Mouse (Mus musculus): ENCODE results near the gene Pax7. TPM values are rescaled to one million over a fixed set of nuclear protein-coding genes. Genes with fewer than 3 reads are reported as not detected.
A peak's percentile ranks its signal among the peaks of the same experiment; 100 is the strongest.

Pax7 gene
- polyA plus RNA-seq, 1 experiment from 2014 or later, result 0.14 TPM

DNA sequence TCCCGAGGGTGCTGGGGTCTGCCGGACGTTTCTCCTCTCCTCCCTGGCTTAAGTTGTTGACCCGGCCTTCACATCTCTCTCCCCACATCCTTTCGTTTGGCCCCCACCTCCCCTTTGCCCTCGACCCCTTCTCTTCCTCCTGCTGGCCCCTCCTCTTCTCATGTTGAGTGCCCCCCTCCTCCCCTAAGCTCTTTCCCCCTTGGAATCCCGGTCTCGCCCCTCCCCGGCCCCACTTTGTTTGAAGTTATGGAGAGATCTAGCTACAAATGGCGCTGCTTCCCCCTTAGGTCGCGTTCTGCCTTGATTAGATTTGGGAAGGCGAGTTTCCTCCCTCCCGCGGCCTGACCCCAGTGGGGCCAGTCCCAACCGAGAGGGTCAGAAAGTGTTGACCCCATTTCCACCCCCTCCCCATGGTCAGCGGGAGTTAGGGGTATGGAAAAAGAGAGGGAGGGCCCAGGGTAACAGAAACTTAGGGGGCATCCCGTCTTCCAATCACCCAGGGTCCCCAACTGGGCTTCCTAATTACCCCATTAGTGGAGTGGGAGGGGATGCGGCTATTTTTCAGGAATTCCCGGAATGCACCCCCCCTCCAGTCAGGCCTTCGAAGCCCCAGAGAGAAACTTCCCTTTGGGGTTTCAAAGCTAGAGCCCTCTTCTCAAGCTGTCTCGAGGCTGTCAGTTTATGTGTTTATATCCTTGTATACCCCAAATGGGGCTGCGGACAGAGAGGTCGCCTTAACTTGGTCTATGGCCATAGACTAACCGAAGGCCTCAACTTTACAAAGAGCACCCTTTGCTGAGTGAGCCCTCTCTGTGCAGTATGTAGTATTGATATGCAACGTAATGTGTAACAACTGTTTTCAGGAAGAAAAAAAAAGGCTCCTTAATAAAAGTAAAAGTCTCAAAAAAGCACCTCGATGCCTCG, 10.9 kb downstream of the Pax7 start:
- H3K4me1 ChIP-seq, result peaks cover 38% of the 10 kb centered on the region
- no peaks in the 10 kb centered on the region for H3K9me3 ChIP-seq (replicated peaks)
- H3K9ac ChIP-seq (replicated peaks), result no peak overlapping the region
- WGBS, result 5% methylated on average over 28 of the region's 28 CpGs
- peaks cover 87% of the 10 kb centered on the region for H3K27me3 ChIP-seq (replicated peaks)
- H3K4me2 ChIP-seq, result peak overlapping the region; percentile 59; the same call in 1 of the 2 replicates
- no peak overlapping the region for H3K4me3 ChIP-seq (replicated peaks)
- H3K27ac ChIP-seq (replicated peaks), result no peak overlapping the region
- H3K36me3 ChIP-seq, result no peaks in the 10 kb centered on the region
- ATAC-seq (ENCODE audit: low FRiP score), result no peak

DNA sequence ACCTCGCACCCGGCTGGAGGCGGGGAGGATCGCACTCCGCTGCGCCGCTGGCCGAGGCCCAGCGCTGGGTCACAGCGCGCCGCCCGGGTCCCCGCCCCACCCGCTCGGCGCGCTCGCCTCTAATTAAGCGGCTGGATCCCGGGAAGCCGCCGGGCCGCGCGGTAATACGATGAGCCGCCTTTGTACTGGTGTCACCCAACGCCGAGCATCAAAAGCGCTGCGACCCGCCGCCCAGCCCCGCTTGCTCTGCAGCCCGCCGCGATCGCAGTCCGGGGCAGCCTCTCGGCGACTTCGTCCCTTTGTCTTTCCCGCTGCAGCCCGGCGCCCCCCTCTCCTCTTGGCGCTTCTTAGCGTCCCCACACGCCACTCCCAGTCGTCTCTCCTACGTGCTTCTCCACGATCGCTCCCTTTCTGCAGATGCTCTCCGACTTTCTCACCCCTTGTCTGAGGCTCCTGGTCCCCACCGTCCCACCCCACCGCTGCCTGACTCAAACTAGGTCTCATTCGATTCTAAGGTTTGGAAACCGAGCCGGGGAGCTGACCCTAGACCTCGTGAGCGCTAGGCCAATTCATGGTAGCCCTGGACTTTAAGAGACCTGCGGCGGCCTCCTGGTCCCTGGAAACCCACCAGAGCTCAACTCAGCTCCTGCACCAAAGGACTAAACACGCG, 11.7 kb downstream of the Pax7 start:
- H3K9me3 ChIP-seq (replicated peaks), result no peaks in the 10 kb centered on the region
- WGBS, result under 1% methylated on average over 43 of the region's 65 CpGs
- H3K36me3 ChIP-seq, result no peaks in the 10 kb centered on the region
- H3K27ac ChIP-seq (replicated peaks), result no peak overlapping the region
- peaks cover 38% of the 10 kb centered on the region for H3K4me1 ChIP-seq
- ATAC-seq (ENCODE audit: low FRiP score), result no peak
- H3K4me3 ChIP-seq (replicated peaks), result peak overlapping the region; percentile 33
- peaks cover 87% of the 10 kb centered on the region for H3K27me3 ChIP-seq (replicated peaks)
- H3K9ac ChIP-seq (replicated peaks), result no peak overlapping the region
- H3K4me2 ChIP-seq, result peak overlapping the region; percentile 59

- no peak overlapping the region for H3K9ac ChIP-seq (replicated peaks)
- no peaks in the 10 kb centered on the region for H3K9me3 ChIP-seq (replicated peaks)
- H3K27me3 ChIP-seq (replicated peaks), result peaks cover 87% of the 10 kb centered on the region
- H3K36me3 ChIP-seq, result no peaks in the 10 kb centered on the region
- peaks cover 38% of the 10 kb centered on the region for H3K4me1 ChIP-seq
- no peak overlapping the region for H3K27ac ChIP-seq (replicated peaks)
- 2% methylated on average over 22 of the region's 22 CpGs for WGBS
- no peak for ATAC-seq (ENCODE audit: low FRiP score)
- H3K4me3 ChIP-seq (replicated peaks), result peak overlapping the region; percentile 33
- H3K4me2 ChIP-seq, result peak overlapping the region; percentile 59
Measured at GRCm38 (mm10) chr4:139821071-139821470, 12.3 kb downstream of the Pax7 start.

GRCm38 (mm10) chr4:139819411-139820030, 13.8 kb downstream of the Pax7 start:
- peaks cover 83% of the 10 kb centered on the region for H3K27me3 ChIP-seq (replicated peaks)
- H3K4me1 ChIP-seq, result peaks cover 34% of the 10 kb centered on the region
- no peak overlapping the region for H3K27ac ChIP-seq (replicated peaks)
- 11% methylated on average over 9 of the region's 9 CpGs for WGBS
- no peaks in the 10 kb centered on the region for H3K36me3 ChIP-seq
- no peaks in the 10 kb centered on the region for H3K9me3 ChIP-seq (replicated peaks)
- H3K4me3 ChIP-seq (replicated peaks), result no peak overlapping the region
- H3K9ac ChIP-seq (replicated peaks), result no peak overlapping the region
- no peak for ATAC-seq (ENCODE audit: low FRiP score)
- H3K4me2 ChIP-seq, result no peak overlapping the region

DNA sequence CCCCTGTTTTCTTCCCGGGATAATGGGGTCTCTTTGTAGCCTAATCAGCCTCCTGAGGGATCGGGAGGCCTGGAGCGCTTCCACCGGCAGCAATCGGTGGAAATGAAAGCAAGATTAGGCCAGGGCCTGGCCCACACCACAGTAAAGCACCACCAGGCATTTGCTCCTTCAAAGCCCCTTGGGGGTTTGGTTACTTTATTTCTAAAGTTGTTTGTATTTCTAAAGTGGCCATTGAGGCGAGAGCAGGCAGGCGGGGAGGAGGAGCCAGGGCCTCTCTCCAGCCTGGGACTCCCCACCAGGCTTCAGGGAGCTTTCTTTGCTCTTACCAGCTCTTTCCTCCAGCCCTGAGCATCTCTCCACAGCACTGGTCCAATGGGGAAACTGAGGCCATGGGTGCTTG, 15.2 kb downstream of the Pax7 start:
- no peak for ATAC-seq (ENCODE audit: low FRiP score)
- Histone ChIP-seq H3K36me3 (no peaks in the 10 kb centered on the region), H3K27ac (replicated peaks) (no peak overlapping the region), H3K9ac (replicated peaks) (no peak overlapping the region), H3K9me3 (replicated peaks) (no peaks in the 10 kb centered on the region), H3K4me1 (peaks cover 21% of the 10 kb centered on the region), H3K27me3 (replicated peaks) (peaks cover 82% of the 10 kb centered on the region), H3K4me2 (no peak overlapping the region), H3K4me3 (replicated peaks) (no peak overlapping the region)
- WGBS, result 7% methylated on average over 7 of the region's 7 CpGs

GRCm38 (mm10) chr4:139813371-139813960, 19.9 kb downstream of the Pax7 start:
- Histone ChIP-seq H3K4me2 (no peak overlapping the region), H3K4me3 (replicated peaks) (no peak overlapping the region), H3K27ac (replicated peaks) (no peak overlapping the region), H3K36me3 (no peaks in the 10 kb centered on the region), H3K9me3 (replicated peaks) (no peaks in the 10 kb centered on the region), H3K9ac (replicated peaks) (no peak overlapping the region), H3K4me1 (peaks cover 19% of the 10 kb centered on the region), H3K27me3 (replicated peaks) (peaks cover 62% of the 10 kb centered on the region)
- WGBS, result 36% methylated on average over 9 of the region's 9 CpGs
- no peak for ATAC-seq (ENCODE audit: low FRiP score)

DNA sequence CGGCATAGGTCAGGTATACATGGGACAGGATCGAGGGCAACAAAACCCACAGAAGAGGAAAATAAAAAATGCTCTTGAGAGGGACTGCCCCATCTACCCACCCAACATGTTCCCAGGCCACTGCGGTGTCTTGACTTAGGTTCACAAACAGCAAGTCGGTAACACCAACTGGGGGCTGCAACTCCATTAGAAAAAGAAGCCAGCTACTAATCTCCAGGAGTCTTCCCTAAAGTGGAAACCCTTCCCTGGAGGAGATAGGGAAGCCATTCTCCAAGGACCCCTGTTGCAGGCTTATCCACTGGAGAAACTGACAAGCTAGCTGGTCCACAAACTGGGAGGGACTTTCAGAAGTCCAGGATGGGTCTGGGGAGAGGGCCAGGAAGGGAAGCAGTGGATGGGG, 21.4 kb downstream of the Pax7 start:
- Histone ChIP-seq H3K9me3 (replicated peaks) (no peaks in the 10 kb centered on the region), H3K9ac (replicated peaks) (no peak overlapping the region), H3K27ac (replicated peaks) (no peak overlapping the region), H3K27me3 (replicated peaks) (peaks cover 59% of the 10 kb centered on the region), H3K36me3 (no peaks in the 10 kb centered on the region), H3K4me3 (replicated peaks) (no peak overlapping the region), H3K4me1 (peaks cover 25% of the 10 kb centered on the region), H3K4me2 (no peak overlapping the region)
- no peak for ATAC-seq (ENCODE audit: low FRiP score)
- 36% methylated on average over 4 of the region's 4 CpGs for WGBS

DNA sequence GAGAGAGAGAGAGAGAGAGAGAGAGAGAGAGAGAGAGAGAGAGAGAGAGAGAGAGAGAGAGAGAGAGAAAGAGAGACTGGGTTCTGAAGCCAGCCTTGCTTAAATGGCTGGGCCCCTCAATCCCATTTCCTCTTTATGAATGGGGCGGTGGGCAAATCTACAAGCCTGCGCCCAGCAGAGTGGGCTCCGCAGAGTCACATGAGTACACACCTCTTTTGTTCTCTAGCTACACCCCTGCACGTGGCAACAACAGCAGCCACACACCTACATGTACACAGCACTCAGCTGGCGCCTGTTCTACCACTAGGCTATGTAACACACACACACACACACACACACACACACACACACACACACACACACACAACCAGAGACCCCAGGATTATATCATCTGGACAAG, 21.9 kb downstream of the Pax7 start:
- no peaks in the 10 kb centered on the region for H3K36me3 ChIP-seq
- ATAC-seq (ENCODE audit: low FRiP score), result peak; percentile 51; the same call in 1 of the 2 replicates
- no peak overlapping the region for H3K4me3 ChIP-seq (replicated peaks)
- H3K27ac ChIP-seq (replicated peaks), result no peak overlapping the region
- peaks cover 26% of the 10 kb centered on the region for H3K4me1 ChIP-seq
- H3K9me3 ChIP-seq (replicated peaks), result no peaks in the 10 kb centered on the region
- H3K4me2 ChIP-seq, result no peak overlapping the region
- H3K9ac ChIP-seq (replicated peaks), result no peak overlapping the region
- peaks cover 58% of the 10 kb centered on the region for H3K27me3 ChIP-seq (replicated peaks)
- 19% methylated on average over 5 of the region's 5 CpGs for WGBS

DNA sequence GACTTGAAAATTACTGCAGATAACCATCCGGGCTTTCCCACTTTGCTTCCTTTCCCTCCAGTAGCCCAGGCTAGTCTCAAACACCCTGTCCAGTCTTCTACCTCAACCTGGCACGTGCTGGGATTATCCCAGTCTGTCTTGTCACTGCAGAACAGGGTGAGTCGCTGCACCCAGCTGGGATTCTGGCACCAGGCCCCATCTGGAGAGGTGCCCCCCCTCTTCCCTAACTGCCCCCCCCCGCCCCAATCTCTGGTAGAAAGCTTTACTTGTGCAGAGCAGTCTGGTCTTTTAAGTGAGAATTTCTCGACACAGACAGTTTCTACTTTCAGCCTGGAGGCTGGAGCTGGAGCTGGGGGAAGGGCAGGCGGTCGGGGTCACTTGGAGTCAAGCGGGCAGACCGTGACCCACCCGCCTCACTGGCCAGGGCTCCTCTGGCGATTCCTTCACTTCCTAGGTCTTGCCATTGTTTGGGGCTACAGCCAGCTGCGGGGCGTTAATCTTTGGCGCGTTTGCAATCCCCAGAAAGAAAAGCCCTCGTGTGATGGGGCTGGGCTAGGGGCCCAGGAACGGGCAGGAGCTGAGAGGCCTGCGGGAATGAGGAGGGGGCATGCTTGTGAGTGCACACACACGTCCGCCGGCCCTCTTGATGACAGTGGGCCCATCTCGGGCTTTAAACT, 22.4 kb downstream of the Pax7 start:
- WGBS, result 4% methylated on average over 22 of the region's 22 CpGs
- Histone ChIP-seq H3K4me2 (peak overlapping the region; percentile 36; the same call in 1 of the 2 replicates), H3K9me3 (replicated peaks) (no peaks in the 10 kb centered on the region), H3K4me3 (replicated peaks) (no peak overlapping the region), H3K4me1 (peaks cover 26% of the 10 kb centered on the region), H3K9ac (replicated peaks) (no peak overlapping the region), H3K27ac (replicated peaks) (no peak overlapping the region), H3K36me3 (no peaks in the 10 kb centered on the region), H3K27me3 (replicated peaks) (peaks cover 58% of the 10 kb centered on the region)
- ATAC-seq (ENCODE audit: low FRiP score), result peak; percentile 39; the same call in 1 of the 2 replicates

DNA sequence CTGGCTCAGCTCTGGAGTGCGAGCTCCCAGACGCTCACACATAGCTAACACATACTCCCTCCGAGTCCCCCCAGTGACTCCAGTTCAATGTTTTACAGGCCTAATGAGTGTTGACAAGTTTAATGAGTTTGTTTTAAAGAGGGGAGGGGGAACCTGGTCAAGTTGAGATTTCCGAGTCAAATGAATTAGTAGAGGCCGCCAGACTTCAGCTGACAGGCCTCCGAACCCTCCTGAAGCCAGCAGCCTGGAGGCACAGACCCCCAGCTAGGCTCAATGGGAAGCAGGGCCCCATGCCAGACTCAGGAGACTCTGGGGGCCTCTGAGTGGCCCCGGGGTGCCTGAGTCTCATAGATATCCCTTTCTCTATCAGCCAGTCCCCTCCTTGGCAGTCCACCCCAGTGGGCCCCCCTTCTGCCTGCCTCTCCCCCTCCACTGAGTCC, 23.9 kb downstream of the Pax7 start:
- 11% methylated on average over 7 of the region's 7 CpGs for WGBS
- H3K27me3 ChIP-seq (replicated peaks), result peaks cover 56% of the 10 kb centered on the region
- no peak overlapping the region for H3K9ac ChIP-seq (replicated peaks)
- ATAC-seq (ENCODE audit: low FRiP score), result no peak
- peaks cover 26% of the 10 kb centered on the region for H3K4me1 ChIP-seq
- H3K4me3 ChIP-seq (replicated peaks), result no peak overlapping the region
- H3K27ac ChIP-seq (replicated peaks), result no peak overlapping the region
- H3K9me3 ChIP-seq (replicated peaks), result no peaks in the 10 kb centered on the region
- no peaks in the 10 kb centered on the region for H3K36me3 ChIP-seq
- no peak overlapping the region for H3K4me2 ChIP-seq

GRCm38 (mm10) chr4:139807820-139808219, 25.5 kb downstream of the Pax7 start:
- ATAC-seq (ENCODE audit: low FRiP score), result no peak
- H3K4me1 ChIP-seq, result peaks cover 26% of the 10 kb centered on the region
- no peak overlapping the region for H3K9ac ChIP-seq (replicated peaks)
- no peaks in the 10 kb centered on the region for H3K9me3 ChIP-seq (replicated peaks)
- H3K27me3 ChIP-seq (replicated peaks), result peaks cover 48% of the 10 kb centered on the region
- no peak overlapping the region for H3K4me3 ChIP-seq (replicated peaks)
- no peaks in the 10 kb centered on the region for H3K36me3 ChIP-seq
- WGBS, result 10% methylated on average over 10 of the region's 10 CpGs
- H3K27ac ChIP-seq (replicated peaks), result no peak overlapping the region
- no peak overlapping the region for H3K4me2 ChIP-seq

Data from neural tube, embryonic 15.5 days (tissue).